Mouse (Mus musculus) cerebellum, adult 11-12 months (tissue): ENCODE data around the gene Rab42.
A peak's percentile ranks its signal among the peaks of the same experiment; 100 is the strongest.
"Not testable (repeated sequence)": the region's sequence is repeated elsewhere in the genome, so short reads cannot be mapped to it uniquely, and the experiment has no call there.

Experiments
- DNase-seq: peaks from one replicate; pipeline ENCODE4 v3.0.0; 2022

Gene Rab42

GRCm38 (mm10) chr4:132311209-132311608, 8.0 kb upstream of the Rab42 start:
- DNase-seq: no peak

- peak; percentile 54 for DNase-seq
These were observed 6.8 kb upstream of the Rab42 start for GRCm38 (mm10) chr4:132309849-132310472.

- no peak for DNase-seq
These were observed 6.1 kb upstream of the Rab42 start for GRCm38 (mm10) chr4:132309140-132309848.

GRCm38 (mm10) chr4:132308437-132309139, 5.4 kb upstream of the Rab42 start:
- peak; percentile 90 for DNase-seq

GRCm38 (mm10) chr4:132306004-132306403, 2.8 kb upstream of the Rab42 start:
- DNase-seq: no peak

- DNase-seq: no peak
These were observed 2.1 kb upstream of the Rab42 start for GRCm38 (mm10) chr4:132305276-132305675.

GRCm38 (mm10) chr4:132303484-132303883, 299 bp upstream of the Rab42 start:
- DNase-seq: not testable (repeated sequence)

- DNase-seq: no peak
These were observed 933 bp downstream of the Rab42 start for GRCm38 (mm10) chr4:132301965-132302938.

GRCm38 (mm10) chr4:132301486-132301885, 1.7 kb downstream of the Rab42 start:
- DNase-seq: no peak

GRCm38 (mm10) chr4:132299849-132300248, 3.3 kb downstream of the Rab42 start:
- no peak for DNase-seq

- DNase-seq: no peak
These were observed 7.3 kb downstream of the Rab42 start for GRCm38 (mm10) chr4:132295696-132296390.

- no peak for DNase-seq
These were observed 9.4 kb downstream of the Rab42 start for GRCm38 (mm10) chr4:132293682-132294240.

GRCm38 (mm10) chr4:132292988-132293387, 10.2 kb downstream of the Rab42 start:
- DNase-seq: no peak

GRCm38 (mm10) chr4:132291624-132292335, 11.4 kb downstream of the Rab42 start:
- DNase-seq: no peak

GRCm38 (mm10) chr4:132291056-132291455, 12.1 kb downstream of the Rab42 start:
- DNase-seq: no peak

- not testable (repeated sequence) for DNase-seq
These were observed 14.3 kb downstream of the Rab42 start for GRCm38 (mm10) chr4:132288840-132289239.

- DNase-seq: no peak
These were observed 27.2 kb downstream of the Rab42 start for GRCm38 (mm10) chr4:132275949-132276348.

- DNase-seq: peak; percentile 94
These were observed 28.9 kb downstream of the Rab42 start, which contains the start of gene Taf12 for GRCm38 (mm10) chr4:132274156-132274862. Gene Taf12, plus strand, starts transcription at chr4:132274375.

GRCm38 (mm10) chr4:132273166-132273565, 30.0 kb downstream of the Rab42 start:
- peak; percentile 48 for DNase-seq
